Mouse (Mus musculus): ENCODE data around the gene H2afy.

DNA sequence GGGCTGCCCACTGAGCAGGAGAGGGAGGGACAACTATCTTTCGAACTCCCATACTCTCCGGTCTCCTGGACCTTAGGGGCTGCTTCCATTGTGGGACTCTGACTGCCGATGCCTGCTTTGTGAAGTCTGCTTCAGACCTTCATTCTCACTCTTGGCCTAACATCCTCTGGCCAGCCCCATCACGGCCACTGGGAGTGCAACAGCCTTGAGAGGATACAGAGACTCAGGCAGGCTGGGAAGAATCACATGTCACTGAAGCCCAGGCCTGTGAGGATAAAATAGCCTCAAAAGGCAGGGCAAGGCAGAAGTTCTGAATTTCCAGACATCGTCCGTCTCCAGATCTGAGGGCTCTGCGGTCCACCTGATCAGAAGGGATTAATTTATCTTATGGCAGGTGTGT is 35.9 kb upstream of the H2afy start:
- TF ChIP-seq CTCF (IDR thresholded peaks at IDR 0.05; ENCODE audit: extremely low read depth, insufficient read length, insufficient replicate concordance, low read depth, low read length), result no peak
- no peak for TF ChIP-seq POLR2A (IDR thresholded peaks at IDR 0.05; ENCODE audit: low read depth, low read length)

Measured in small intestine, adult 2 months (tissue).